Mouse (Mus musculus): ENCODE data around the gene Zmynd8. TPM values are rescaled to one million over a fixed set of nuclear protein-coding genes. Genes with fewer than 3 reads are reported as not detected.

The Zmynd8 gene
- polyA plus RNA-seq, 1 experiment from 2014 or later: 35.7 TPM

DNA sequence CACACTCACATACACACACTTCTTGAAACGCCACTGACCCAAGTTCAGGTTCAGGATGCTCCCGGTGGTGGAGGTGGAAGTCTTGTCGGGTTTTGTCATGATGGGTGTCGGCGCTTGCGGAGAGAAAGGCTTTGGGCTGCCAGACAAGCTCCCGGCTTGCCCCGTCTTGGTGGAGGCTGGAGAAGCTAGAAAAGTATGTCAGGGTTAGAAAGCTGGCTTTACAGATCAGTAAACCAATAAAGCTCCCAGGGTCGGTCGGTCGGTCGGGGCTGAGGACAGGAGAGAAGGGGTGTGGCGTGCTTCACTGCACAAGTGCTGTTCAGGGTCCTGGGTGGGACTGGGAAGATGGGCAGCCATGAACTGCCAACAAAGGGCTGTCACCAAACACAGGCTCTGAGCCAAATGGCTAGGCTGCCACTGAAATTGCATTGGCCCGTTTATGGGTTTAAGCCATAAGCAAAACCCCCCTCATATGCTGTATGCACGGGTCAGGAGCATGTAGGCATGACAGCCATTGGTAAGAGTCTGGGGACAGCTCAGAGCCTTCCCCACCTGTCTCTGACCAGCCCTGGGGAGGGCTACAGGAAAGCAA, 78.2 kb downstream of the Zmynd8 start:
- peaks cover 100% of the 10 kb centered on the region for H3K36me3 ChIP-seq
- H3K9ac ChIP-seq: no peak overlapping the region
- no peak for ATAC-seq
- H3K4me2 ChIP-seq: no peak overlapping the region
- H3K9me3 ChIP-seq (replicated peaks): no peaks in the 10 kb centered on the region
- H3K4me1 ChIP-seq: no peaks in the 10 kb centered on the region
- no peak overlapping the region for H3K4me3 ChIP-seq
- WGBS (ENCODE audit: insufficient replicate concordance): 77% methylated on average over 15 of the region's 15 CpGs
- H3K27ac ChIP-seq: no peak overlapping the region
- H3K27me3 ChIP-seq (replicated peaks): no peaks in the 10 kb centered on the region

DNA sequence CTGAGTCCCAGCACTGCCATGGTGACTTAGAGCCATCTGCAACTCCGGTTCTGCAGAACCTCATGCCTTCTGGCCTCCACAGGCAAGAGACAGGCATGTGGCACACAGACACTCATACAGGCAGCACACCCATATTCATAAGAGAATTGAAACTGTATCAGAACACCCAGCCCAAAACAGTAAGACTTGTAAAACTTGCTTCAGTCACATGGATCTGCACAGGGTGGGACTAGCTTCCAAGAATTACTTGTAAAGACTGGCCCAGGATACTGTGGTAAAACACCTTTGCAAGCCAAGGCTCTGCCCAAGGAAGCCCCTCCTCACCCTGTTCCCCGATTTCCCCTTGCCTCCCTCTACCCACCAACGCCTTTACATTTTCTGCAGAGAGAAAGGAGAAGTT, 78.7 kb downstream of the Zmynd8 start:
- Histone ChIP-seq H3K9ac (no peak overlapping the region), H3K9me3 (replicated peaks) (no peaks in the 10 kb centered on the region), H3K4me3 (no peak overlapping the region), H3K27me3 (replicated peaks) (no peaks in the 10 kb centered on the region), H3K36me3 (peaks cover 100% of the 10 kb centered on the region), H3K4me2 (no peak overlapping the region), H3K4me1 (no peaks in the 10 kb centered on the region), H3K27ac (no peak overlapping the region)
- 0 out of 2 replicates have a peak, but pooled peaks have one; percentile 17 for ATAC-seq
- 85% methylated on average over 3 of the region's 3 CpGs for WGBS (ENCODE audit: insufficient replicate concordance)

DNA sequence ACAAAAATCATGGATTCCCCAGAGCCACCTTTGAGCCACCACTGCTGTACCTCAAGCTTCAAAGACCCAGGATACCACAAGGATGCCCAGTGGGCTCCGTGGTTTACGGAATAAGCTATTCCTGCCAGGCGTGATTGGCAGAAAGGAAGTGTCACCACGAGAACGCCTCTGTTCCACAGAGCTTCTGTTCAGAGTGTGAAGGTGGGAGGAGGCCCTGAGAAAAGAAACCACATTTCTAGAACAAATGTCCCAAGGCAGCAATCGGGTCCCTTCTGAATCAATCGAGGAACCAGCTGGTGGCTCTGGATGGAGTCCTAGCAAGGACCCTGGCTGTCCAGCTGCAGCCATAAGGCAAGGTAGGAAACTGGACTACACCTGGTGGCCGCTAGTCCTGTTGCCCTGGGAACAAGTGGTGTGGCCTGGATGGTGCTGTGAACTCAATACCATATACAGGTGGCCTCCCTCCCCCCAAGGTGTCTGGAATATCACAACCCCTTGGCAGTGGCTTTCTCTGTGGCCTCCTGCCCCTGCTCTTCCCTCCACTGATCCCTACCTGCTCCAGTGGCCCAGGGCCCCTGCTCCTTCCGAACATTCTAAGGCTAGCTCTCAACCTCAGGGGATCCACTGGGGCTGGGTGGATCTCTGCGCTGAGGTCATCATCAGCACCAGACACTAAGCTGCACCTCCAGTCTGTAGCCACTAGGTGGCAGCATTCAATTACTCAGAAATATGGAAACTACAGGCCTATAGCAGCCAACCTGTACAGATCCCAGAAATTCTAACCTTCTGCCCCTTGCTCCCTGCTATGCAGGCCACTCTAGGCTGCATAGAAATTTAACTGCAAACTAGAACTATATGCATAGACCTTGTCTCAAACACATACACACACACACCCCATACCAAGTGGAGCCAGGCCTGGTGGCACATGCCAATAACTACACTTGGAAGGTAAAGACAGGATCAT, 79.5 kb downstream of the Zmynd8 start:
- H3K36me3 ChIP-seq: peaks cover 100% of the 10 kb centered on the region
- H3K4me1 ChIP-seq: no peaks in the 10 kb centered on the region
- H3K4me3 ChIP-seq: no peak overlapping the region
- H3K4me2 ChIP-seq: no peak overlapping the region
- WGBS (ENCODE audit: insufficient replicate concordance): 70% methylated on average over 10 of the region's 10 CpGs
- H3K27ac ChIP-seq: no peak overlapping the region
- no peak overlapping the region for H3K9ac ChIP-seq
- peak; percentile 68 for ATAC-seq
- H3K9me3 ChIP-seq (replicated peaks): no peaks in the 10 kb centered on the region
- H3K27me3 ChIP-seq (replicated peaks): no peaks in the 10 kb centered on the region

DNA sequence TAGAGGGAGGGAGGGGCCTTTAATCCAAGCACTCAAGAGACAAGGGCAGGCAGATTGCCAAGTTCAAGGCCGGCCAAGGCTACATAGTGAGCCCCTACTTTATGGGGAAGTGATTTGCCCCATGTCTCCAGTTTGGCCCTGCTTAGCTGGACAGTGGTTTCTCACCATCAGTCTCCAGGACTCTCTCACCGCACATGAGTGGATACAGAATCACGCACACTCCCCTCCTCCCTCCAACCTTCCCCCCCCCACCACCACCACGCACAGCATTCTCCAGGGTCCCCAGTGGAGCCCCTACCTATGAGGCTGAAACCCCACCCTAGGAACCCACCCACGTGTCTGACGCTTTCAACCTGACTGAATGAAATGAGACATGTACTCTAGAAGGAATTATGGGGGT, 80.2 kb downstream of the Zmynd8 start:
- no peaks in the 10 kb centered on the region for H3K27me3 ChIP-seq (replicated peaks)
- ATAC-seq: no peak
- H3K36me3 ChIP-seq: peaks cover 100% of the 10 kb centered on the region
- H3K4me2 ChIP-seq: no peak overlapping the region
- no peak overlapping the region for H3K27ac ChIP-seq
- no peaks in the 10 kb centered on the region for H3K9me3 ChIP-seq (replicated peaks)
- H3K4me1 ChIP-seq: no peaks in the 10 kb centered on the region
- H3K4me3 ChIP-seq: no peak overlapping the region
- 92% methylated on average over 6 of the region's 6 CpGs for WGBS (ENCODE audit: insufficient replicate concordance)
- no peak overlapping the region for H3K9ac ChIP-seq

DNA sequence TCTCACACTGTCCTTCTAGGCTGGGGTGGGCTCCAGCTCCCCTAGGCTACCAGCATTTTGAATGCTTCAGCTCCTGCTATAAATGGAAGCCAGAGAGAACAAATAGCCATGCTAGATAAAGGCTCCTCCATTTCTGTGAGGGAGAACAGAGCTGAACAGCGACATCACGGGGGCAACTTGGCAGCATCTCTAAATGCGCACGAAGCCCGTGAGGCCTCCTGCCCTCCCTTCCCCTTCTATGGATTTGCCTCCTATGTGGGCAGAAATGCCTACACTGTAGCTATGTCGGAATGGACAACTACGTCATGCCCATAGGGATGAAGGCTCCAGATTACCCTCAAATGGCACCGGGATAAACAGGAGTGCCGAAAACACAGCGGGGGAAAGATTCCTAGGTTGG, 81.4 kb downstream of the Zmynd8 start:
- no peaks in the 10 kb centered on the region for H3K9me3 ChIP-seq (replicated peaks)
- H3K9ac ChIP-seq: no peak overlapping the region
- H3K4me2 ChIP-seq: no peak overlapping the region
- 87% methylated on average over 10 of the region's 10 CpGs for WGBS (ENCODE audit: insufficient replicate concordance)
- no peaks in the 10 kb centered on the region for H3K27me3 ChIP-seq (replicated peaks)
- ATAC-seq: no peak
- H3K4me3 ChIP-seq: no peak overlapping the region
- no peak overlapping the region for H3K27ac ChIP-seq
- peaks cover 100% of the 10 kb centered on the region for H3K36me3 ChIP-seq
- H3K4me1 ChIP-seq: no peaks in the 10 kb centered on the region

- Histone ChIP-seq H3K36me3 (peaks cover 100% of the 10 kb centered on the region), H3K9me3 (replicated peaks) (no peaks in the 10 kb centered on the region), H3K4me3 (no peak overlapping the region), H3K4me1 (no peaks in the 10 kb centered on the region), H3K4me2 (no peak overlapping the region), H3K27ac (no peak overlapping the region), H3K27me3 (replicated peaks) (no peaks in the 10 kb centered on the region), H3K9ac (no peak overlapping the region)
- 86% methylated on average over 25 of the region's 28 CpGs for WGBS (ENCODE audit: insufficient replicate concordance)
- ATAC-seq: no peak
These were observed 83.5 kb downstream of the Zmynd8 start for GRCm38 (mm10) chr2:165815103-165815880.

- H3K9me3 ChIP-seq (replicated peaks): no peaks in the 10 kb centered on the region
- H3K36me3 ChIP-seq: peaks cover 100% of the 10 kb centered on the region
- H3K4me2 ChIP-seq: no peak overlapping the region
- H3K27ac ChIP-seq: no peak overlapping the region
- H3K4me3 ChIP-seq: no peak overlapping the region
- no peak for ATAC-seq
- H3K27me3 ChIP-seq (replicated peaks): no peaks in the 10 kb centered on the region
- H3K4me1 ChIP-seq: no peaks in the 10 kb centered on the region
- H3K9ac ChIP-seq: no peak overlapping the region
- 83% methylated on average over 8 of the region's 8 CpGs for WGBS (ENCODE audit: insufficient replicate concordance)
These were observed 85.9 kb downstream of the Zmynd8 start for GRCm38 (mm10) chr2:165812889-165813288.

DNA sequence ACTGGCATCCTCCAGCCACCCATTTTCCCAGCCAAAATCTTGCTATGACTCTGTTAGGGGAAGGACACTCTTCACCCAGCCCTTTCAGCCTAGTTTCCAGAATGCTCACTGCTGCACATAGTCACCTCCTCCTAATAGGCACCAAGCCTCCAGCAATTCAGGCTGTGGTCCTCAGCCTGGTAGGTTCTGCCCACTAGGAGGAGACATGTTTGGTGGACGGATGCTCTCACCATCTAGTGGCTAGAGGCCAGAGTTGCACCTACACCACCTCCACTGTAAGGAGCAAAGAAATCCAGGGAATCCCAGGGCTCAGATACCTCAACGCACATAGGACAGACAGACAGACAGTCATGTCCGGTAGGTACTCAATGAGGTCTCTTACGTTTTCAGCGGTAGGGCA, 87.3 kb downstream of the Zmynd8 start:
- H3K27me3 ChIP-seq (replicated peaks): no peaks in the 10 kb centered on the region
- peaks cover 100% of the 10 kb centered on the region for H3K36me3 ChIP-seq
- H3K4me2 ChIP-seq: no peak overlapping the region
- WGBS (ENCODE audit: insufficient replicate concordance): 69% methylated on average over 5 of the region's 5 CpGs
- no peaks in the 10 kb centered on the region for H3K4me1 ChIP-seq
- no peak overlapping the region for H3K27ac ChIP-seq
- H3K4me3 ChIP-seq: no peak overlapping the region
- no peaks in the 10 kb centered on the region for H3K9me3 ChIP-seq (replicated peaks)
- ATAC-seq: no peak
- no peak overlapping the region for H3K9ac ChIP-seq

GRCm38 (mm10) chr2:165809901-165810477, 88.8 kb downstream of the Zmynd8 start:
- no peak for ATAC-seq
- no peaks in the 10 kb centered on the region for H3K9me3 ChIP-seq (replicated peaks)
- no peak overlapping the region for H3K9ac ChIP-seq
- 88% methylated on average over 5 of the region's 5 CpGs for WGBS (ENCODE audit: insufficient replicate concordance)
- H3K27me3 ChIP-seq (replicated peaks): no peaks in the 10 kb centered on the region
- no peak overlapping the region for H3K4me2 ChIP-seq
- no peak overlapping the region for H3K4me3 ChIP-seq
- no peaks in the 10 kb centered on the region for H3K4me1 ChIP-seq
- H3K27ac ChIP-seq: no peak overlapping the region
- peaks cover 100% of the 10 kb centered on the region for H3K36me3 ChIP-seq

- 80% methylated on average over 5 of the region's 5 CpGs for WGBS (ENCODE audit: insufficient replicate concordance)
These were observed 89.7 kb downstream of the Zmynd8 start for GRCm38 (mm10) chr2:165809091-165809490.

GRCm38 (mm10) chr2:165808179-165808975, 90.4 kb downstream of the Zmynd8 start:
- no peaks in the 10 kb centered on the region for H3K27me3 ChIP-seq (replicated peaks)
- H3K4me3 ChIP-seq: no peak overlapping the region
- peaks cover 98% of the 10 kb centered on the region for H3K36me3 ChIP-seq
- WGBS (ENCODE audit: insufficient replicate concordance): 88% methylated on average over 12 of the region's 12 CpGs
- no peak overlapping the region for H3K27ac ChIP-seq
- ATAC-seq: no peak
- H3K9ac ChIP-seq: no peak overlapping the region
- no peaks in the 10 kb centered on the region for H3K4me1 ChIP-seq
- H3K4me2 ChIP-seq: no peak overlapping the region
- H3K9me3 ChIP-seq (replicated peaks): no peaks in the 10 kb centered on the region

More at GRCm38 (mm10) chr2:165809091-165809490, 89.7 kb downstream of the Zmynd8 start:
- H3K9ac ChIP-seq: no peak overlapping the region
- ATAC-seq: no peak
- peaks cover 100% of the 10 kb centered on the region for H3K36me3 ChIP-seq
- H3K4me3 ChIP-seq: no peak overlapping the region
- no peak overlapping the region for H3K27ac ChIP-seq
- no peak overlapping the region for H3K4me2 ChIP-seq
- H3K9me3 ChIP-seq (replicated peaks): no peaks in the 10 kb centered on the region
- H3K4me1 ChIP-seq: no peaks in the 10 kb centered on the region
- H3K27me3 ChIP-seq (replicated peaks): no peaks in the 10 kb centered on the region
